ENCODE assay signal across 10 mouse cellular contexts in genomic region chr1:180541883-180542711, GRCm38 (mm10). TPM values are rescaled to one million over a fixed set of nuclear protein-coding genes. Genes with fewer than 3 reads are reported as not detected.
DNase-seq lines count a peak whose midpoint lies in the region; ATAC-seq lines count a peak whose summit lies in the region.
"Had no signal": no experiment of that assay in that cellular context is flagged by ENCODE, and none has a peak within 500 bp of the region (broad histone marks: within the 10 kb centered on the region; RNA-seq: fewer than 3 reads in every experiment).

No protein-coding gene starts in this region.

- no peaks in the 10 kb centered on the region for H3K36me3 ChIP-seq in intestine, embryonic 16.5 days (ENCODE audit: control insufficient read depth, insufficient read depth, low read length)
- no peaks in the 10 kb centered on the region for H3K36me3 ChIP-seq in stomach, embryonic 16.5 days (ENCODE audit: control insufficient read depth, insufficient read depth, low read length)

- ATAC-seq in cerebellum, adult (ENCODE audit: insufficient number of reproducible peaks, low FRiP score, low TSS enrichment): no peak
- no peak for ATAC-seq in intestine, embryonic 16.5 days
- peak; percentile 66; the same call in 1 of the 2 replicates for ATAC-seq in stomach, embryonic 16.5 days (ENCODE audit: insufficient read depth, low FRiP score)

- H3K27me3 ChIP-seq in intestine, embryonic 16.5 days (replicated peaks; ENCODE audit: control insufficient read depth, insufficient read depth, low read length): no peaks in the 10 kb centered on the region
- H3K27me3 ChIP-seq in stomach, embryonic 16.5 days (ENCODE audit: control insufficient read depth, insufficient read depth, low read length): no peaks in the 10 kb centered on the region

- H3K9me3 ChIP-seq in intestine, embryonic 16.5 days (ENCODE audit: control insufficient read depth, low read length): no peaks in the 10 kb centered on the region
- no peaks in the 10 kb centered on the region for H3K9me3 ChIP-seq in stomach, embryonic 16.5 days (replicated peaks; ENCODE audit: control insufficient read depth, low read length)

- DNase-seq in cerebellum, postnatal 10 days: peak; percentile 48 to 55
- peak; percentile 16 for DNase-seq in retina, postnatal 1 day
- DNase-seq in retina, embryonic 14.5 days (ENCODE audit: low spot score): no peak
- no peak for DNase-seq in adrenal gland, adult 8-10 months
- no peak for DNase-seq in lung, postnatal 10 days
- DNase-seq: lung, postnatal 14 days had no signal

- 60% methylated on average over 15 of the region's 15 CpGs for WGBS in intestine, embryonic 16.5 days
- WGBS in stomach, embryonic 16.5 days: 67% methylated on average over 15 of the region's 15 CpGs

- no peak overlapping the region for H3K4me3 ChIP-seq in intestine, embryonic 16.5 days (ENCODE audit: low read length)
- no peak overlapping the region for H3K4me3 ChIP-seq in stomach, embryonic 16.5 days (replicated peaks; ENCODE audit: low read length)
- H3K4me3 ChIP-seq: erythroblast, embryonic 14.5 days had no signal

- peaks cover 6% of the 10 kb centered on the region for H3K4me1 ChIP-seq in intestine, embryonic 16.5 days (ENCODE audit: control insufficient read depth, insufficient read depth, low read length)
- no peaks in the 10 kb centered on the region; the same call in 1 of the 2 replicates for H3K4me1 ChIP-seq in stomach, embryonic 16.5 days (ENCODE audit: control insufficient read depth, insufficient read depth, low read length)

- no peak overlapping the region for H3K9ac ChIP-seq in intestine, embryonic 16.5 days (ENCODE audit: low read depth, low read length)
- H3K9ac ChIP-seq in stomach, embryonic 16.5 days (ENCODE audit: low read length): no peak overlapping the region

- H3K27ac ChIP-seq in intestine, embryonic 16.5 days (ENCODE audit: low read length): peak overlapping the region; percentile 57
- peak overlapping the region; percentile 31; the same call in 1 of the 2 replicates for H3K27ac ChIP-seq in stomach, embryonic 16.5 days (ENCODE audit: low read length)

- no peak overlapping the region for H3K4me2 ChIP-seq in intestine, embryonic 16.5 days (ENCODE audit: low read depth, low read length)
- H3K4me2 ChIP-seq in stomach, embryonic 16.5 days (ENCODE audit: low read depth, low read length): no peak overlapping the region

RNA-seq across cellular contexts. Expression of gene Parp1, which starts 26.6 kb away (rescaled TPM):
- polyA plus RNA-seq in intestine, embryonic 16.5 days (2015; fragmentation: Nextera tagmentation; extraction: Ambion mirVana): 90.2 and 93.8 TPM in 2 replicates
- 105 and 116 TPM in 2 replicates for polyA plus RNA-seq in stomach, embryonic 16.5 days (2015; fragmentation: Nextera tagmentation; extraction: Ambion mirVana)
- 10 to 100 TPM; 67.5 to 78.3 (median 72.4) TPM for total RNA-seq in adrenal gland, adult 8-10 months (2022)

RNA-seq across cellular contexts. Expression of gene Stum, which starts 58.8 kb away (rescaled TPM):
- 1.2 and 1.4 TPM in 2 replicates for polyA plus RNA-seq in intestine, embryonic 16.5 days (2015; fragmentation: Nextera tagmentation; extraction: Ambion mirVana)
- 1.1 and 1.5 TPM in 2 replicates for polyA plus RNA-seq in stomach, embryonic 16.5 days (2015; fragmentation: Nextera tagmentation; extraction: Ambion mirVana)
- under 1 TPM; 0.30 to 0.80 (median 0.60) TPM for total RNA-seq in adrenal gland, adult 8-10 months (2022)
- polyA plus RNA-seq: erythroblast, embryonic 14.5 days had no signal

Comparison
In these comparisons a context has a peak if more than half of its experiments do, and no peak if none do; other contexts are left out.
1. DNase-seq: peak in cerebellum, postnatal 10 days (2 of 2) and retina, postnatal 1 day (single experiment); none in retina, embryonic 14.5 days (single experiment), adrenal gland, adult 8-10 months (single experiment) and lung, postnatal 10 days (single experiment).